Mouse (Mus musculus): ENCODE results near the gene Olfr1388. TPM values are rescaled to one million over a fixed set of nuclear protein-coding genes. Genes with fewer than 3 reads are reported as not detected.
"Not testable (repeated sequence)": the region's sequence is repeated elsewhere in the genome, so short reads cannot be mapped to it uniquely, and the experiment has no call there.

Olfr1388 gene
- polyA plus RNA-seq, 1 experiment, result 0.65 TPM

GRCm38 (mm10) chr11:49485973-49486372, 49.5 kb downstream of the Olfr1388 start:
- H3K4me1 ChIP-seq (ENCODE audit: control insufficient read depth, insufficient read depth, low read length), result no peaks in the 10 kb centered on the region
- no peak overlapping the region for H3K4me3 ChIP-seq (replicated peaks; ENCODE audit: control insufficient read depth, low read depth, low read length)
- no peak overlapping the region for H3K27ac ChIP-seq (ENCODE audit: control insufficient read depth, insufficient read depth, low read depth, low read length, poor library complexity)
- 56% methylated on average over 4 of the region's 4 CpGs for WGBS
- TF ChIP-seq POLR2A (IDR thresholded peaks at IDR 0.05; ENCODE audit: borderline replicate concordance, control insufficient read depth, low read depth, low read length) (no peak), CTCF (IDR thresholded peaks at IDR 0.05; ENCODE audit: control insufficient read depth, insufficient read depth, low read length) (no peak)

GRCm38 (mm10) chr11:49488770-49489169, 52.3 kb downstream of the Olfr1388 start, which contains the start of gene Olfr1385:
Olfr1385 (plus strand) TSS chr11:49489070.
- H3K4me3 ChIP-seq (replicated peaks; ENCODE audit: control insufficient read depth, low read depth, low read length); H3K4me1 ChIP-seq (ENCODE audit: control insufficient read depth, insufficient read depth, low read length); H3K27ac ChIP-seq (ENCODE audit: control insufficient read depth, insufficient read depth, low read depth, low read length, poor library complexity): not testable (repeated sequence)
- WGBS, result 78% methylated on average over 1 of the region's 1 CpGs

Other genes with a start within 250 kb of the Olfr1388 start
- gene Btnl9, start 249.5 kb upstream of the Olfr1388 start, polyA plus RNA-seq (2011; ENCODE audit: insufficient read depth, insufficient read length, low replicate concordance, missing spikeins), result 2.1 and 4.9 TPM in 2 replicates
- 10.4 and 12.0 TPM in 2 replicates for gene Zfp62, start 233.3 kb upstream of the Olfr1388 start, polyA plus RNA-seq (2011; ENCODE audit: insufficient read depth, insufficient read length, low replicate concordance, missing spikeins)
- gene Mgat1, start 192.4 kb upstream of the Olfr1388 start, polyA plus RNA-seq (2011; ENCODE audit: insufficient read depth, insufficient read length, low replicate concordance, missing spikeins), result 37.4 and 63.1 TPM in 2 replicates
- gene Olfr1393, start 158.3 kb upstream of the Olfr1388 start, polyA plus RNA-seq (2011; ENCODE audit: insufficient read depth, insufficient read length, low replicate concordance, missing spikeins), result 0.50 TPM in 1 of 2 replicates, not detected in the other
- not detected in 2 replicates for gene Olfr1392, start 151.3 kb upstream of the Olfr1388 start, polyA plus RNA-seq (2011; ENCODE audit: insufficient read depth, insufficient read length, low replicate concordance, missing spikeins)
- gene Olfr10, start 131.9 kb upstream of the Olfr1388 start, polyA plus RNA-seq (2011; ENCODE audit: insufficient read depth, insufficient read length, low replicate concordance, missing spikeins), result not detected in 2 replicates
- not detected in 2 replicates for gene Olfr1391, start 113.9 kb upstream of the Olfr1388 start, polyA plus RNA-seq (2011; ENCODE audit: insufficient read depth, insufficient read length, low replicate concordance, missing spikeins)
- gene Olfr1390, start 101.4 kb upstream of the Olfr1388 start, polyA plus RNA-seq (2011; ENCODE audit: insufficient read depth, insufficient read length, low replicate concordance, missing spikeins), result not detected in 2 replicates
- not detected in 2 replicates for gene Olfr1389, start 13.6 kb upstream of the Olfr1388 start, polyA plus RNA-seq (2011; ENCODE audit: insufficient read depth, insufficient read length, low replicate concordance, missing spikeins)
- gene Olfr1387, start 18.7 kb downstream of the Olfr1388 start, polyA plus RNA-seq (2011; ENCODE audit: insufficient read depth, insufficient read length, low replicate concordance, missing spikeins), result not detected in 2 replicates
- gene Olfr1386, start 28.4 kb downstream of the Olfr1388 start, polyA plus RNA-seq (2011; ENCODE audit: insufficient read depth, insufficient read length, low replicate concordance, missing spikeins), result not detected in 2 replicates
- 1.1 TPM in 2 replicates for gene Olfr1385, start 52.4 kb downstream of the Olfr1388 start, polyA plus RNA-seq (2011; ENCODE audit: insufficient read depth, insufficient read length, low replicate concordance, missing spikeins)
- not detected in 2 replicates for gene Olfr1384, start 70.1 kb downstream of the Olfr1388 start, polyA plus RNA-seq (2011; ENCODE audit: insufficient read depth, insufficient read length, low replicate concordance, missing spikeins)
- gene Olfr1383, start 83.0 kb downstream of the Olfr1388 start, polyA plus RNA-seq (2011; ENCODE audit: insufficient read depth, insufficient read length, low replicate concordance, missing spikeins), result not detected in 2 replicates
- gene Olfr1382, start 91.6 kb downstream of the Olfr1388 start, polyA plus RNA-seq (2011; ENCODE audit: insufficient read depth, insufficient read length, low replicate concordance, missing spikeins), result not detected in 2 replicates
- not detected in 2 replicates for gene Olfr1381, start 106.8 kb downstream of the Olfr1388 start, polyA plus RNA-seq (2011; ENCODE audit: insufficient read depth, insufficient read length, low replicate concordance, missing spikeins)
- not detected in 2 replicates for gene Olfr1380, start 120.3 kb downstream of the Olfr1388 start, polyA plus RNA-seq (2011; ENCODE audit: insufficient read depth, insufficient read length, low replicate concordance, missing spikeins)
- gene Flt4, start 172.6 kb downstream of the Olfr1388 start, polyA plus RNA-seq (2011; ENCODE audit: insufficient read depth, insufficient read length, low replicate concordance, missing spikeins), result 4.3 and 4.9 TPM in 2 replicates
- 2.1 TPM in 1 of 2 replicates, not detected in the other for gene Scgb3a1, start 227.0 kb downstream of the Olfr1388 start, polyA plus RNA-seq (2011; ENCODE audit: insufficient read depth, insufficient read length, low replicate concordance, missing spikeins)

Measured in bone marrow, adult 2 months (tissue).